In the genomic region with DNA sequence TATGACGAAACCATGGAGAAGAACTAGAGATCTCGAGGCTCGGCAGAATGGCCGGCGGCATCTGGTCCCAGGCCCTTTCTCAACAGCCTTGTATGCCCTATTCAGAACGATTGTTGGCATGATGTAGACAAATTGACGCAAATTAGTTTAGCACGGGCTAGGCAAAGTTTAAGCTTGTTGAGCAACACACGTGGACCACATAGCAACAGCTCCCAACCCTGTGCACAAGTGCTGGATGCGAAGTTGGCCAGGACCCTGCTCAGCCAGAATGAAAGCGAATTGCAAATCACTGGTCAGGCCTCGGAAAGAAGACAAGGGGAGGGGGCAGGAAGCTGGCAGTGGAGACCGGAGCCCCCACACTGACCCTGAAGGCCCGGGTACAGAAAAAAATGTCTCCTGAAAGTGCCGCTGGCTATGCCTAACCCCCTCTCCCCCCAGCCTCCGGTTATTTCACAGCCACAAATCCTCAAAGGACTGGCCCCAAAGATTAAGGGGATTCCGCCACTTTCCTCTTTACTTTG, we compare ENCODE assay signal across 8 mouse cellular contexts. TPM values are rescaled to one million over a fixed set of nuclear protein-coding genes. Genes with fewer than 3 reads are reported as not detected.
DNase-seq lines count a peak whose midpoint lies in the region; ATAC-seq and TF ChIP-seq lines count a peak whose summit lies in the region.

No protein-coding gene starts in this region.

- in situ Hi-C loops in ES-E14 (cut with MboI; ENCODE audit: low sequenced_read_pairs in 2 of 2, unreplicated experiment in 2 of 2), result no loop called here

- H3K4me3 ChIP-seq in ES-E14 (ENCODE audit: insufficient read depth in 1 of 2, low read depth in 1 of 2, low read length in 2 of 2, poor library complexity in 1 of 2, severe bottlenecking in 1 of 2), result peak overlapping the region; percentile 29; a peak in 3 of 4 replicates
- H3K4me3 ChIP-seq in embryonic facial prominence, embryonic 12.5 days, result peak overlapping the region; percentile 15
- H3K4me3 ChIP-seq in small intestine, adult 2 months (ENCODE audit: low read depth, low read length), result peak overlapping the region; percentile 13; the same call in 1 of the 2 replicates

- peaks cover 0 to 6% of the 10 kb centered on the region in 2 experiments; a peak in 2 of 4 replicates for H3K4me1 ChIP-seq in ES-E14 (ENCODE audit: control insufficient read depth in 2 of 2, insufficient read depth in 2 of 2, low read length in 2 of 2, poor library complexity in 1 of 2)
- H3K4me1 ChIP-seq in embryonic facial prominence, embryonic 12.5 days, result no peaks in the 10 kb centered on the region
- H3K4me1 ChIP-seq in small intestine, adult 2 months (ENCODE audit: control insufficient read depth, insufficient read depth, insufficient read length, low read length), result no peaks in the 10 kb centered on the region

- TF ChIP-seq POLR2A in small intestine, adult 2 months (IDR thresholded peaks at IDR 0.05; ENCODE audit: low read depth, low read length), result no peak

- H3K9me3 ChIP-seq in ES-E14 (ENCODE audit: control insufficient read depth, insufficient read depth, low read depth, low read length), result peaks cover 13% of the 10 kb centered on the region
- no peaks in the 10 kb centered on the region for H3K9me3 ChIP-seq in embryonic facial prominence, embryonic 12.5 days

- DNase-seq in ES-E14 (ENCODE audit: low read depth, low spot score), result no peak
- DNase-seq in heart, postnatal 25 days (ENCODE audit: low spot score), result peak; percentile 4
- peak; percentile 34 to 40 for DNase-seq in lung, adult 18-20 months
- no peak for DNase-seq in left cerebral cortex, adult 18-20 months (ENCODE audit: low spot score in 2 of 2)
- no peak for DNase-seq in kidney, adult 11 months
- no peak for DNase-seq in T-cell, adult 2 months (ENCODE audit: low spot score)

- H3K27me3 ChIP-seq in embryonic facial prominence, embryonic 12.5 days, result no peaks in the 10 kb centered on the region
- H3K27me3 ChIP-seq in small intestine, adult 2 months (ENCODE audit: control insufficient read depth, insufficient read depth, low read length), result no peaks in the 10 kb centered on the region; the same call in none of the 2 replicates

- H3K36me3 ChIP-seq in ES-E14 (ENCODE audit: control insufficient read depth, insufficient read depth, low read length, poor library complexity, severe bottlenecking), result peaks cover 6% of the 10 kb centered on the region; the same call in 1 of the 2 replicates
- H3K36me3 ChIP-seq in embryonic facial prominence, embryonic 12.5 days, result no peaks in the 10 kb centered on the region
- H3K36me3 ChIP-seq in small intestine, adult 2 months (ENCODE audit: control insufficient read depth, insufficient read depth, low read length), result no peaks in the 10 kb centered on the region

- 12% methylated on average over 17 of the region's 17 CpGs for WGBS in embryonic facial prominence, embryonic 12.5 days
- WGBS in small intestine, adult 2 months, result 58% methylated on average over 17 of the region's 17 CpGs

- peak overlapping the region; percentile 27; the same call in 1 of the 2 replicates for H3K9ac ChIP-seq in ES-E14 (ENCODE audit: insufficient read depth, low read depth, low read length, poor library complexity, severe bottlenecking)
- H3K9ac ChIP-seq in embryonic facial prominence, embryonic 12.5 days, result peak overlapping the region; percentile 28; the same call in 1 of the 2 replicates

- ATAC-seq in embryonic facial prominence, embryonic 12.5 days (ENCODE audit: insufficient number of reproducible peaks, insufficient read depth, low FRiP score, low TSS enrichment), result no peak

- no peak overlapping the region for H3K27ac ChIP-seq in ES-E14 (ENCODE audit: insufficient read depth, low read depth, low read length, poor library complexity, severe bottlenecking)
- H3K27ac ChIP-seq in embryonic facial prominence, embryonic 12.5 days, result no peak overlapping the region
- no peak overlapping the region for H3K27ac ChIP-seq in small intestine, adult 2 months (ENCODE audit: insufficient read depth, low read depth, low read length)

- no peak for TF ChIP-seq CTCF in small intestine, adult 2 months (IDR thresholded peaks at IDR 0.05; ENCODE audit: extremely low read depth, insufficient read length, insufficient replicate concordance, low read depth, low read length)

- intact Hi-C loops in heart, postnatal 25 days (cut with DNase I), result loop anchor here (2.0 to 5.0 kb wide), 4 partner anchors 29 to 403 kb away; no protein-coding TSS in a partner anchor

- peak overlapping the region; percentile 48 for H3K4me2 ChIP-seq in embryonic facial prominence, embryonic 12.5 days (replicated peaks)

TF ChIP-seq in ES-E14, 5 proteins besides CTCF, POLR2A, EP300 and RAD21:
- no peak for TF ChIP-seq HCFC1 (IDR thresholded peaks at IDR 0.05; ENCODE audit: borderline replicate concordance, insufficient read depth, low read length)
- TF ChIP-seq ZC3H11A (IDR thresholded peaks at IDR 0.05; ENCODE audit: borderline replicate concordance, low read depth, low read length), result no peak
- TF ChIP-seq CHD2 (IDR thresholded peaks at IDR 0.05; ENCODE audit: low read depth, low read length), result no peak
- no peak for TF ChIP-seq ZNF384 (IDR thresholded peaks at IDR 0.05; ENCODE audit: low read depth, low read length)
- no peak for TF ChIP-seq MAFK (IDR thresholded peaks at IDR 0.05; ENCODE audit: insufficient read depth, low read depth, low read length)
TF ChIP-seq in ES-E14: peak in this region for 0.

RNA-seq across cellular contexts. Expression of a gene that starts 58.0 kb away (rescaled TPM):
- total RNA-seq in ES-E14 (2012; rRNA removed), result 1.2 and 2.0 TPM in 2 replicates
- polyA plus RNA-seq in embryonic facial prominence, embryonic 12.5 days (2016; fragmentation: Nextera tagmentation; extraction: Ambion mirVana), result 0.88 and 1.6 TPM in 2 replicates
- under 1 TPM; 0.22 to 0.31 TPM for total RNA-seq in heart, postnatal 25 days (2021)
- 0.05 TPM in 1 of 2 replicates, not detected in the other for polyA plus RNA-seq in small intestine, adult 2 months (2012; rRNA removed)
- total RNA-seq in left cerebral cortex, adult 18-20 months (2021), result under 1 TPM; 0.45 to 0.70 TPM

RNA-seq across cellular contexts. Expression of a gene that starts 58.2 kb away (rescaled TPM):
- total RNA-seq in ES-E14 (2012; rRNA removed), result 13.5 and 20.5 TPM in 2 replicates
- 103 and 109 TPM in 2 replicates for polyA plus RNA-seq in embryonic facial prominence, embryonic 12.5 days (2016; fragmentation: Nextera tagmentation; extraction: Ambion mirVana)
- 10 to 100 TPM; 15.3 to 16.8 TPM for total RNA-seq in heart, postnatal 25 days (2021)
- 5.1 and 7.3 TPM in 2 replicates for polyA plus RNA-seq in small intestine, adult 2 months (2012; rRNA removed)
- 10 to 100 TPM; 37.8 to 43.6 TPM for total RNA-seq in left cerebral cortex, adult 18-20 months (2021)

Comparison
In these comparisons a context has a peak if more than half of its experiments do, and no peak if none do; other contexts are left out.
1. DNase-seq: peak in heart, postnatal 25 days (single experiment) and lung, adult 18-20 months (2 of 2); none in ES-E14 (single experiment), left cerebral cortex, adult 18-20 months (0 of 2), kidney, adult 11 months (single experiment) and T-cell, adult 2 months (single experiment).
2. Peak in every context shown above with its lines, with median percentiles within 50 percentile points of each other: H3K4me3 ChIP-seq.